Mouse (Mus musculus) thymus, postnatal 14 days (tissue): ENCODE results near the gene Nin.

ENCODE experiments used
- DNase-seq: peaks from one replicate; pipeline ENCODE4 v3.0.0; 2021

The Nin gene

DNA sequence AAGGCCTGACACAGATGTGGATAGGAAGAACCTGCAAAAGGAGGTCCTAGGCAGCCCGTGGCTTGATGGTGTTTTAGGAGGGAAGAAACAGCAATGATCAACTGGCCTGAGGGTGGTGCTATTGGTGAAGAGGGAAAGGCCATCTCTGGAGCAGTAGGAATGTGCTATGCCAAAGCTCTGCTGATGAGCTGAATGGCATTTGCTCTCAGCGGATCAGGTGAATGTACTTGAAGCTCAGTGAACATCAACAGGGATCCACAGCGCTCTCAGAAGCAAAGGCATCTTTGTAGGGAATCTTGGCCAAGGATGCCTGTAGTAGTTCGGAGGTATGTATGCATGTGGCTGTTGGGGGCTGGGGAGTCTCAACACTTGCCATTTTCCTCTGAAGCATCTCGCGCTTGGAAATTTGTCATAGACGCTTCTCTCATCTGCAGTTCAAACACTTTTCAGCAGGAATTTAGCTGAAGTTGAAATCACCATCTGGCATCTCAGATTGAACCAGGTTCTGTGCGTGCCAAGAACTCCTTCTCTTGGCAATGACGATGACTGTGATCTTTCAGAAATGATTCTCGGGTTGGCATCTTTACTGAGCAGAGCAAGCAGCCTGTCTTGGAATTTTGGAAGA, 5.3 kb upstream of the Nin start:
- no peak for DNase-seq

DNA sequence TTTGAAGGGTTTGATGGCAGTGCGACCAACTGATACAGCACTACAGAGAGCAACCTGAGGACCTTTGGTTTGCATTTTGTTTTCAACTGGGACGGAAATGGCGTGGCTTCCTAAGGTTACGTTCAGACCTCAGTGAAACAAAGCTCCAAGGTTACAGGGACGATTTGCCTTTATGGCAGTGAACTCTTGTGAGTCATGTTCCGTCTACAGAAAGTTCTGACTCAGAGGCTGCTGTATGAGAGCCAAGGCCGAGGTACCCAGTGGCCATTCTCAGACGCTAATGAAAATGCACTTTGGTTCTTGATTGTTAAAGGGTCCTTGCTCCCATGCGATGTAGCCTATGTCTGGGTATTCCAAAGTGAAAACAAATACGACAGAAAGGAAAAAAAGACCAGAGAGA, 3.6 kb upstream of the Nin start:
- no peak for DNase-seq

DNA sequence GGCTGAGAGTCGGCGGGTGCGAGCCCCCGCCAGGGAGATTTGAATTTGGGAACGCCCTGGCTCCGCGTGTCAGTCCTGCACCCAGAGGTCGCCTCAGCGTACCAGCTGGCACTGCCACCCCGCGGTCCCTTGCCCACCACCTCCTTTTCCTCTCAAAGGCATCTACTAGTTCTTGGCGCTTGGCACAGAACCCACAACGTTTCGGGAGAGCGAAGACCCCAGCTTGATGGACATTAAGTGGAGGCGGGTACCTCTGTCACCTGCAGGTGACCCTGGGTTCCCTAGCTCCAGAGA, 1.5 kb downstream of the Nin start:
- no peak for DNase-seq

DNA sequence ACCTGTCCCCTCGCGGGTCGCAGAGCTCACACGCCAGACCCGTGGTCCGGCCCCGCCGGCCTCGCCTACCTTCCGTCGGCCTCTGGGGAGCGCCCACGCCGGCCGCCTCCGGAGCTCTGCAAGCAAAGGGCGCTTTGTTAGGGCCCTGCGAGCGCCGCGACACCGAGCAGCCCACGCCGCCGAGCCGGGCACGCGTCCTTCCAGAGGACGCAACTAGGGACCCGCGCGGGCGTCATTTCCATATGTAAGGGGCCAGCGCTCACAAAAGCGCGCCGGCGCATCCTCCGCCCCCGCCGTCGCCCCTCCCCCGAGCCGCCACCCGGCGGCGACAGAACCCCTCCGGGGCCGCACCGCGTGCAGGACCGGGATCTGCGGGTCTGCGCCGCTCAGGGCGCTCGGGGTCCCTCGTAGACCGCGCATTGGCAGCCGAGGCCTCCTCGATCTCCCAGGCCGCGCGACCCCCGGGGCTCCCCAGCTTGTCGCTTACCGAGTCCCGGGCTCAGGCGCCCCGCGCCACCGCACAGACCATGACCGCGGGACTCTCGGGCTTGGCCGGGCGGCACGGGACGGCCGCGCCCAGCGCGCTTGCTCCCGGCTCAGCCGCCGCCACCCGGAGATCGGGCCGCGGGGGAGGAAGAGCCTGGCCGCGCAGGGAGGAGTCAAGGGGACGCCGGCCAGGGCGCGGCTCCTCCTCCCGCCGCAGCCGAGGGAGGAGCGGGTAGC, 2.0 kb downstream of the Nin start:
- DNase-seq: peak; percentile 81

DNA sequence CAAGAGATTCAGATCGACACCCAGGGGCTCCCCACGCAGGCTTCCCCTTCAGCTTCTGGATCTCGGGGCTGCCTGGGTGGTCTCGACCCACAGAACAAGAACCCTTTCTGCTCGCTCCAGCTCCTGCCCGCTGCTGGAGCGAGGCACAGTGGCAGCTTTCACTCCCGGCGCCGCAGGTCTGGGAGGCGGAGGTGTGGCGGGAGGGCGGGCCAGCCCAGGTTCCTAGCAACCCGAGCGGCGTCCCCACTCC, 2.5 kb downstream of the Nin start:
- DNase-seq: no peak

DNA sequence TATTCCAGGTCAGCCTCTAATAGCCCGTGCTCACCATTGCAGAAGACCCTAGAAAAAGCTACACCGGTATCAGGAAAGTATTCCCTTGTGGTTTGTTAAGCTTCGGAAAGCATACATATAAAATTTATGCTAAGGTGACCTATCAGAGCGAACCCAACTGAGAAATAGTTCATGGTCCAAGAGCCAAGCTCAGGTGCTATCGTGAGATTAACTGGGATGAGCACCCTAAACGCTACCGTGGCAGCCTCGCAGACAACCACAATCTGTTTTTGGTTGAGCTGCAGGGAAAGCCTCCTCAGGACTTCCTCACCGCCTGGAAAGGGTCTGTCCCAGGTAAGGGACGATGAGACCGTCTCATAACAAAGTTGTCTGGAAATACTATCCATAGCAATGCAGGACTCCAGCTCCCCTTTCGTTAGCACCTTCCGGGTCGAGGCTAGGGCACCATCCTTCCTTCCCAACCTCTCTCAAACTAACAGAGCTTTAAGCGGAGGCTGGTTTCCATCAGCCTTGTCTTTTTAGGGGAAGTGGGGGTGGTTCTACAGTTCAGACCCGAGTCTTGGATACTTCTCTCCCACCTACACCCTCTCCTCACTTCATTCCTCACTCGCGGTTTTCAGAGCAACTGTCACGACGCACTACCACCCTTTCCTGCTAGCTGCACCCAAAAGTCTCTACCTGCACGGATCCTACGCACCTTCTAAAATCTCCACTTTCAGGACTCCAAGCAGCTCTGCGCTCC, 3.0 kb downstream of the Nin start:
- peak; percentile 30 for DNase-seq

DNA sequence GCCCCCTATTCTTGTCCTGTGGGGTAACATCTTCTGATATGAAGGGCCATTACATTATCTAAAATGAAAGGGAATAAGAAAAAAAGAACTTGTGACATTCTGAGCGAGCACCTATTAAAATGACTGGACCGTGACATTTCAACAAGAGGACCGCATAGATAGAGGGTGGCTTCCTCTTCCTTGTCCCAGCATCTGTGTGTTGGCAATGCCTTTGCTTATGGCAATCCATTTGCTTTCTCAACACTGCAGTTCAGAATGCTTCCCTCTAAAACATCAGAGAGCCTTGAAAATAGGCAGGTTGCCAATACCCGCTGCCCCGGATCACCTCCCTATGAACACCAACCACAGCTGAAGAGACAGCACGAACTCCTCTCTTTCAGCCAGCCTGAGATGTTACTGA, 3.6 kb downstream of the Nin start:
- DNase-seq: no peak

DNA sequence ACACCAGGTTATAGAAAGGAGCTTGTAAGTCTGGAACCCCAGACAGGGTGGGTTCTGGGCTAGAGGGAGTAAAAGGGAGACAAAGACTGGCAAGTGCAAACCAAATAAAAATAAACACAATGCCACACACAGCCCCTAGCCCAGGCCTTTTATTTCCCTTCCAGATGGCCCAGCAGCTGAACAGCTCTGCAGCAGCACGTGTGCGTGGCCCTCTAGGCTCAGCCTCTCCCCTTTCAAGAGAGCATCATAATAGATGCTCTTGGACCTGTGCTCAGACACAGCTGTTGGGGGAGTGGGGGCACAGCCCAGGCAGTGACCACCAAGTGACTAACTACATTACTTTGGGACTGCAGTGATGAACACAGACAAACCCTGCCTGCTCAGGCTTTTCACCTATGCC, 5.4 kb downstream of the Nin start:
- no peak for DNase-seq

DNA sequence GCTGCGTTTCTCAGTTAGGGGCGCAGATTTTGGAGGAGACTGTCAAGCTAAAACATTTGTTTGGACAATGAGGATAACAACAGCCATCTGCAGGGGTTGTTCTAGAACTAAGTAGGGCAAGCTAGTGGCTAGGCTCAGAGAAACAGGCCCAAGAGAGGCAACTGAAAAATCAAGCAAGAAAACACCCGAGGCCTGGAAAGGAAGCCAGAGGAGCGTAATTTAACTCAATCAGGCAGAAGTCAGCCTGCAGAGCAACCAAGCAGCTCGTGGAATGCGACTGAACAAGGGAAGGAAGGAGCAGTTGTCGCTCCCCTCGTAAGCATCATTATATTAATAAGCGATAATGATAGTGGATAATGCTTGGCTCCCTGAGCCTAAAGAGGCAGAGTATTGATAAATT, 7.0 kb downstream of the Nin start:
- DNase-seq: no peak

DNA sequence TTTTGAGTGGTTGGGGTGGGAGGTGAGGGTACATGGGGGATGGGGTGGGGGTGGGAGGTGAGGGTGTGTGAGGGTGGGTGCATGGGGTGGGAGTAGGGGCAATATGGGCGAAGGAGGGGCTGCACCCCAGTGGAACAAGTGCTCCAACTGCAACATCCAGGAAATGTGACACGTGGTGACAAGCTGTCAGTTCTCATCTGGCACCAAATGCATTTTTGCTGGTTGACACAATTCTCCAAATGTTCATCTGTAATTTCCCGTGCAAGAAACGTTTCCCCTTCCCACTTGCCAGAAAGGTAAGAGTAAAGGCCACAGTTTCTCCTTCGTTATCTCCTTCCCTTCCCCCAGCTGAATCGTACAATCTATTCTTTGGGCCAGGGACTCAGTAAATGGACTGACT, 7.6 kb downstream of the Nin start:
- no peak for DNase-seq

DNA sequence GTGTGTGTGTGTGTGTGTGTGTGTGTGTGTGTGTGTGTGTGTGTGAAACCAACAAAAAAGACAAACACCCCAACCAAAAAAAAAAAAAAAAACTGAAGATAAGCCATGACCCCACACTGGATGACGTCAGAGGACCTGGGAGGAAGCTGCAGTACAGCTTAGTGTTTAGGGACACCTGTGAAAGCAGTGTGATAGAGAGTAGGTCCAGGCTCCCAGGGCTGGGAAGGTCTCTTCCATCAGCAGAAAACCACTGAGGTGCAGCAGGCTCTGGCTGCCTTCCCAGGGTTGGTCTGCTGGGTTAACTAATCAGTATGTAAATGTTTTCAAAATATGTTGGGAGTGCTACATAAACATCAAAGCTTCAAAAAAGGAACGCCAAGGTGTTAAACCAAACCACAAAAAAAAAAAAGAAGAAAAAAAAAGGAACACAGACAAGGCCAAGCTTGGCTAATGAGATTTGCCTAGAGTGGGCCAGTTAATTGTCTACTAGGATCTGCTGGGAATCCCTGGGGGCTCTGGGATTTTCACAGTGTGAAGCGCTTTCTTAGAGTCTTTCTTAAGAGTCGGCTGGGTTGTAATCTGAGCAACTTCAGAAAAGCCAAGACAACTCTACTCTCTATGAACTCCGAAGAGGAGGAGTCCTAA, 8.6 kb downstream of the Nin start:
- peak; percentile 61 for DNase-seq

DNA sequence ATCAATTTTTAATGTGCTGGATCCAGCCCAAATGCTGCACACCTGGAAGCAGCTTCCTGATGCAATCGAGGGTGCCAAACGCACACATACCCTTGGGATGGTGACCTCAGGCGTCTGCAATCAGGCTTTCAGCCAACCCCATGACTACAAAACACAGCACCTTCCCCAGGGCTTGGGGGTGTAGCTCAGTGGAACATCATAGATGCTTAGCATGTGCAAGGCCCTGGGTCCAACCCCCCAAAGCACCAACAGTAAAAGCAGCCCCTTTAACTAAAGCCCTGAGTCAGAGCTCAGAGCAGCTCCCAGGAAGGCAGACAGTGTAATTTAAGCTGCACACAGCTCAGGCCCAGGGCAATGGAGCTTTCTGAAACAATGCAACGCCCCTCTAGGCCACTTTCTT, 9.3 kb downstream of the Nin start:
- no peak for DNase-seq

DNA sequence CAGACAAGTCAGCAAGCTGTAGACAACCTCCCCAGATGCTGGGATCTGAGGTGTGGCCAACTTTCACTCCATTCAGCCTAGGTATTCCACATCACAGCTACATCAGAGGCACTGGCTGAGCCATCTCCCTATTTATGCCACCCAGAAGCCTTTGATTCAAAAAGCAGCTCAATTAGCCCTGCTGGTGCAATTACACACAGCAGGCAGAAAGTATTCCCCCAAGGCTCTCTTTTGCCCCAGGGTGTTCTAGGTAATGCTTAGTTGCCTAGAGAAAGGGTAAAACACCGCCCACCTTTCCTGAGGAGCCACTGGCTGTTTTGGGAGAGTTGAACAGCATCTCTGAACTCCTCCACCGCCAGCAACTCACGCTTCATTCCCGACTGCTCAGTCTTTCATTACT, 10.3 kb downstream of the Nin start:
- DNase-seq: no peak

DNA sequence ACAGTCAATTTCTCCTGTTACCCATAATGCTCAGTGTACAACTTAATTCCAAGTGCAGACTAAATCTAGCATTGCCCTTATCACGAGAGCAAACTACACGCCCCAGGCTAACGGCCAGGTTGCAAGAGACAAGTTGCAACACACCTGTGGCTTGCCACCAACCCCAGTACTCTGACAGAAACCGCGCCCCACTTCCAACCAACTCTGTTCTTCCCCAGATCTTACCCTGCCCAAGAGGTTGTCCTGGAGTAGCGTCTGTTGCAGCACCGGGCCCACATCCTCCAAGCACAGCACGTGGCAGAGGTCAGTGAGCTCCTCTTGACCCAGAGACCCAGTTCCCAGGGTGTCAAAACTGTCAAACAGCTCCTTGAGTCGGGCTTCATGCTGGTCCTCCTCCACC, 11.1 kb downstream of the Nin start:
- DNase-seq: peak; percentile 35

DNA sequence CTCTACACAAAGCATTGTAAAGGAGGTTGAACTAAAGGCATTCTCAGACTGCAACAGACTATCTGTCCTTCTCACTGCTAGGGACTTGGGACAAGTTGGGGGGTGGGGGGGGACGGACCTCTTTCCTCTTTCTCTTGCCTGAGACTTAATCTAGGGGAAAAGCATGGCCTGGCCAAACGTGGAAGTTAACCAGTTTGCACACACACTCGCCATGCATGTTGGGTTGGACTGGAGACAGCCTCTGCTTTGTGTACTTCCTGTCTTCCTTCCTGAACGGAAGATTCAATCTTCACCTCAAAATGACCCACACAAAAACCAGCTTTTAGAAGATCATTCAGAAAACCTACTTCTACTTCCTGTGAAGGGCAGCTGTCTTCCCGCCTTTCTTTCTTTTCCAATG, 11.7 kb downstream of the Nin start:
- DNase-seq: no peak

DNA sequence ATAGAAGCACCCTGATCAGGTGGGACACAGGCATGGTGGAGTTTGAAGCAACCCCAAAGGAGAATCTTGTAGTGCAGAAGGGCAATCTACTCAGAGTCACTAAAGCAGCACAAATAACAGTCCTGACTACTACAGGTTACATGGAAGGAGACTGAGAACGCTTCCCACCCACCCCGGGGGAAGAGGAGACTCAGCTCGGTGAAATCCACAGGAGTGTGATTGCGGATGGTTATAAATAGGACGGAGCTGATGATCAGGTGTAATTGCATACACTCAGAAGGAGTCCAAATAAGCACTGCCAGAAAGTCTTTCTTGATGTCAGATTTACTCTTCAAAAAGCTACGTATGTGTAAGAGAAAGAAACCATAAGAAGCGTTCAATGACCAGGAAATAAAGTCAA, 15.6 kb downstream of the Nin start:
- no peak for DNase-seq

DNA sequence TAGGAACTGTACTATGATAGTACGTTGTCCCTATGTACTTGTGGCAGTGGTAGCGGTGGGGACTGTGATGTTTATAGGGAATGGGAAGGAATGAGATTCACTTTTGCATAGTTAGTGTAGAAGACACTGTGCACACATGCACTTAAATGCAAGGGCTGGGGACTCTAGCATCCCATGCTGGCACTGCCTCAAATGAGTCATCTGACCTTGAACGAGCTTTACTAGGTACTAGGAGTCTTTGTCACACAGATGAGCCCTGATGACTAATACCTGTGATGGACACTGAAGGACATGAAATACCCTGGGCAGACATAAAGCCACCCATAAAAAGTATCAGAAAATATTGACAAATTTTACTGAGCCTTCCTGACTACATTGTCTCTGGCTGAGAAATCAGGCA, 16.2 kb downstream of the Nin start:
- DNase-seq: no peak

DNA sequence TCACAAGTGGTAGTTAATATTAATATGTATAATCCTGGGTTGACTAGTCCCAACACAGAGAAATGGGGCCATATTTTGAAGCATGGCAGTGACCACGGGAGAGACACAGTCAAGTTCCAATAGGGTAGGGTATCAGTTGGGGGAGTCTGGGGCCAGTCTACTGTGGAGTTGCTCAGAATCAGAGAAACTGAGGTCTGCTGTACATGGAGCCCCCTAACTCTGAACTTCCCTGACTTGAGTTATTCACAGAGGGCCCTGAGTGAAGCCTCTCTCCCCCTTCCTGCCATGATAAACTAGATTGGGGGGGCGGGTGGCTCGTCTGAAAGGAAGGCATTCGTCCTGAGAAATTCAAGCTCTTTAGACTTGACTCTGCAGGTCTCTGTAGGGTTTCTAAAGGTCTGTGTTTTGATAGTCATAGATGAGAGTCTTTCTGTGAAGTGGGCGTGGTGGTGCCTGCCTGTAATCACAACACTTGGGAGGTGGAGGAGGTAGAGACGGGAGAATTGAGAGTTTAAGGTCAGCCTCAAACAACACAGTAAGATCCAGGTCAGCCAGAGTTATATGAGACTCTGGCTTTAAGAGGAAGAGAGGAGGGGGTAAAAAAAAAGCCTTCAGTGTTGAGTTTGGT, 20.1 kb downstream of the Nin start:
- DNase-seq: no peak

DNA sequence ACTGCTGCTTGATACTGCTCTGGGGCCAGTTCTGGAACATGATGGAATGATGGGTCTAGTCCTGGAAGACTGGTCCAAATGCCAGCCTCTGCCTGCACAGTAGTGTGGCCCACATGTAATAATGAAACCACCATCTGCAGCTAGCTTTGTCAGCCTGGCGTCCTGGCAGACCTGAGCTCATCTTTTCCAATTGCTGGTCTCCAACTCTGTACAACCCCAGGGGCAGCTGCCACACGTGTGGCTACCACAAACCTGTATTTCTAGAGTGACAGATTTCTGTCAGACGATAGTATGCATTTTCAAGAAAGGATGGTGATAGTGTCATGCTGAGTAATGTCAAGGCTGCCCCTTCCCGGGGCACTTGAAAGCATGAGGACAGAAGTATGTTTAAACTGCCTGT, 25.2 kb downstream of the Nin start:
- no peak for DNase-seq

DNA sequence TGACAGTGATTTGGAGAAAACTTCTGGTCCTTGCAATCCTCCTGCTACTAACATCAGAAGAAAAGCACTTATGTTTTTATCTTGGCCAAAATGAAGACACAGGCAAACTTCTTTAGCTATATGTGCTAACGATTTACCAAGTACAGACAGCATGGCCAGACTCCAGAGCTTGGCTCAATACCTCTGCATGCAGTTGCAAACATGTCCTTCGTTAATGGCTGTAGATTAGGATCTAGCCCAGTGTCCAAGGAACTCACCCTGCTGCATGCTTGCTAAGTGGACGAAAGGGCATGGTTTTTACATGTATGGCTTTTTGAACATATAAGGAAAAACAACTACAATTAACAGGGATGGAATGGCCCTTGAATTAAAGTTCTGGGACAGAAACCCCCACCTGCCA, 28.2 kb downstream of the Nin start:
- DNase-seq: no peak

DNA sequence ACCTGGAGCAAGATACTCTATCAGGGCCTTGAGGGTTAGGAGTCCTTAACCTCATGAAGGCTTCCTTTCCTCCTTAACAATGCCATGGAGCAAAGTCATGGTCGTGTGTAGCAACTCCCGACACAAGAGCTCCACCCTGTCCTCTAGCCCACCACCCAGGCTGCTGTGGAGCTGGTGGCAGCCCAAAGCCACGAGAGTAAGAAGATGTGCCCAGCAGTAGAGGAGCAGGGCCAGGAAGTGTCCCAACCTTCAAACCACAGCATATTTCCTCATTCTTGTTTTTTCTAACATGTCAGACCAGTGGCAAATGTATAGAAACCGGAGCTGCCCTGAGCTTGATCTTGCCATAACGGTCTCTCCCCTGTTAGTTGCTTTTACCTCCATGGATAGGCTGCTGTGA, 29.3 kb downstream of the Nin start:
- DNase-seq: no peak

DNA sequence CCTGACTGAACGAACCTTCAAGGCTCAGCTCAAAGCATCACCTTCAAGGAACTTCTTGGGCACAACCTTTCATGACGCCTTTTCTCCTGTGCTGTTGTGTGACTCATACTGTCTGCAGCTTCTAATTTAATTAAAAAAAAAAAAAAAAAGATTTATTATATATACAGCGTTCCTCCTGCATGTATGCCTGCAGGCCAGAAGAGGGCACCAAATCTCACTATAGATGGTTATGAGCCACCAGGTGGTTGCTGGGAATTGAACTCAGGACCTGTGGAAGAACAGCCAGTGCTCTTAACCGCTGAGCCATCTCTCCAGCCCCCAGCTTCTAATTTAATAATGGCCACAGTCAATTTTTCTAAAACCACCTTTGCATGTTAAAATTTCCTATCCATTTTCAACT, 29.8 kb downstream of the Nin start:
- DNase-seq: no peak

DNA sequence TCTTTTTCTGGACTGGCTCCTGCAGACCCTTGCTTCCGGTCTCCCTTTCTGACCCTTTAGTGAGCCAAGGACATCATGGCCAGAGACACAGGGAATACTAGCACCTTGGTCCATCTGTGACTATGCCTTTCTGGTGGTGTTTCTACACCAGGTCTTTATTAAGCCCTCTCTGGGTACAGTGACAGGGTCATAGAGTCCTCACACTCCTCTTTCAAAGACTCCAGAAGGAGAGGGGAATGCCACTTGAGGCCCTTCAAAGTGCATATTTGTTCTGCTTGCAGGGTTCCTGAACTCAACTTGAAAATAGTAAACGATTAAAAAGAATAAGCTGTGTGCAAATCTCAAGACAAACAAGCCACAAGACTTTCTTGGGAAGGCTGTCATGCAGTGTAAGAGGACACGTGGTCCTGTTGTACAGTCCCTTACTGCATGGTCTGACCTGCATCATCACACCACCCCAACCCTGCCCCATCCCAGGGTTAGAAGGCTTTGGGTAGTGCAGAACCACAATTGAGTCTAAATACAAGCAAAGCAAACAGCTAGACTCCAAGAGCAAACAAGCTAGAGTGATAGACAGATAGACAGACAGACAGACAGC, 30.5 kb downstream of the Nin start:
- DNase-seq: no peak

DNA sequence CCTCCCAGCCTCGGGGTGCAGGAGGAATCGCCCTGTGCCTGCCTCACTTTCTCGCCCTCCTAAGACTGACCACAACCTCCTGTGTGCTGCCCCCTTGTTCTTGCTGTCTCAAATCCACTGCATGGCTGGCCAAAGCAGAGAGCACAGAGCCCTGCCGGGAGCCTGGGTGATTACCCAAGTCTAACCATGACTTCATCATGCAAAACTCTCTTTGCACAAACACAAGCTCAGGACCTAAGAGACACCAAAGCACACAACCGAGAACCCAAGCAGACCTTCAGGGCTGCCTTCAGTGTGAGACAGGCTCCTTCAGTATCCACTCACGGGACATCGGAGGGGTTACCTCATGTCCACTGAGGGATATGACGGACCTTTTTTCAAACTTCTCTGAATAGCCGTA, 31.0 kb downstream of the Nin start:
- no peak for DNase-seq
